Mouse (Mus musculus) right cerebral cortex, adult 18-20 months (tissue): ENCODE results near the gene Dctn3.
A peak's percentile ranks its signal among the peaks of the same experiment; 100 is the strongest.
"Not testable (repeated sequence)": the region's sequence is repeated elsewhere in the genome, so short reads cannot be mapped to it uniquely, and the experiment has no call there.

Experiments
- DNase-seq: peaks from one replicate; pipeline ENCODE4 v3.0.0; 2022; ENCODE audit warnings: mixed read lengths

Gene Dctn3

GRCm38 (mm10) chr4:41696930-41697841 is 25.8 kb downstream of the Dctn3 start, which contains the start of gene Cntfr:
Gene Cntfr, minus strand, starts transcription at chr4:41697089.
- DNase-seq: peak; percentile 84

GRCm38 (mm10) chr4:41696452-41696851 is 26.5 kb downstream of the Dctn3 start:
- not testable (repeated sequence) for DNase-seq

GRCm38 (mm10) chr4:41695800-41696199 is 27.2 kb downstream of the Dctn3 start:
- DNase-seq: not testable (repeated sequence)

GRCm38 (mm10) chr4:41693511-41693910 is 29.5 kb downstream of the Dctn3 start:
- not testable (repeated sequence) for DNase-seq

- DNase-seq: not testable (repeated sequence)
Observed at GRCm38 (mm10) chr4:41690014-41690413, 33.0 kb downstream of the Dctn3 start.

- not testable (repeated sequence) for DNase-seq
Observed at GRCm38 (mm10) chr4:41688562-41688961, 34.4 kb downstream of the Dctn3 start.

GRCm38 (mm10) chr4:41685882-41686492 is 37.0 kb downstream of the Dctn3 start:
- not testable (repeated sequence) for DNase-seq

- DNase-seq: not testable (repeated sequence)
Observed at GRCm38 (mm10) chr4:41684931-41685453, 38.0 kb downstream of the Dctn3 start.

- DNase-seq: not testable (repeated sequence)
Observed at GRCm38 (mm10) chr4:41684131-41684930, 38.6 kb downstream of the Dctn3 start.

- DNase-seq: not testable (repeated sequence)
Observed at GRCm38 (mm10) chr4:41683303-41683702, 39.7 kb downstream of the Dctn3 start.

GRCm38 (mm10) chr4:41682789-41683188 is 40.2 kb downstream of the Dctn3 start:
- DNase-seq: no peak

GRCm38 (mm10) chr4:41681947-41682346 is 41.0 kb downstream of the Dctn3 start:
- no peak for DNase-seq

GRCm38 (mm10) chr4:41681176-41681575 is 41.8 kb downstream of the Dctn3 start:
- peak; percentile 30 for DNase-seq

GRCm38 (mm10) chr4:41679291-41679690 is 43.7 kb downstream of the Dctn3 start:
- no peak for DNase-seq

- no peak for DNase-seq
Observed at GRCm38 (mm10) chr4:41678863-41679262, 44.1 kb downstream of the Dctn3 start.

GRCm38 (mm10) chr4:41677006-41677629 is 45.9 kb downstream of the Dctn3 start:
- DNase-seq: no peak

GRCm38 (mm10) chr4:41676248-41677005 is 46.5 kb downstream of the Dctn3 start:
- no peak for DNase-seq

- DNase-seq: no peak
Observed at GRCm38 (mm10) chr4:41673186-41673585, 49.8 kb downstream of the Dctn3 start.

GRCm38 (mm10) chr4:41672522-41672963 is 50.4 kb downstream of the Dctn3 start:
- no peak for DNase-seq

- no peak for DNase-seq
Observed at GRCm38 (mm10) chr4:41671963-41672480, 50.9 kb downstream of the Dctn3 start.

- no peak for DNase-seq
Observed at GRCm38 (mm10) chr4:41671500-41671899, 51.5 kb downstream of the Dctn3 start.
